Mouse (Mus musculus) G1E (cell line): Measurements from ENCODE around the gene Kcnk5.

Experiments used
- CTCF ChIP-seq: IDR thresholded peaks from 2 replicates; pipeline ENCODE4 v1.5.1; 2012; ENCODE audit warnings: low read depth, low read length, inconsistent platforms, mixed read lengths
- GATA1 ChIP-seq: IDR thresholded peaks from 2 replicates; pipeline ENCODE4 v1.6.1; 2012; ENCODE audit warnings: borderline replicate concordance, low read length, inconsistent platforms, mixed read lengths

DNA sequence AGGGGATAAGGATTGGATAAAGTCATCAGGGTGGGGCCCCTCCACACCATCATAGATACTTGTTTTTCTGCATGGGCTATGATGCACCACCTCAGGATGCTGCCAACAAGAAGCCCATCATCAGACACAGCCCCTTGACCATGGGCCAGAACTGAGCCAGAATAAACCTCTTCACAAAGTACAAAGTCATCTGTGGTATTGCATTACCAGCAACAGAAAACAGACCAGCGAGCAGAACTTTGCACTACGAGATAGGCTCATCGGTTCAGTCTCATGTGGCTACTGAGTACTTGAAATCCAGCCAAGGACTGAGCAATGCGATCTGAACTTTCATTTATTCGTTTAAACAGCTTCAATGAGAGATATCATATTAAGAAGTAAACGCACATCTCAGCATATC is 18.9 kb downstream of the Kcnk5 start:
- TF ChIP-seq CTCF (no peak), GATA1 (no peak)
